ENCODE assay signal across 21 mouse cellular contexts in genomic region chr13:69593453-69593852, GRCm38 (mm10). TPM values are rescaled to one million over a fixed set of nuclear protein-coding genes. Genes with fewer than 3 reads are reported as not detected.
DNase-seq lines count a peak whose midpoint lies in the region; ATAC-seq and TF ChIP-seq lines count a peak whose summit lies in the region.
"Had no signal": no experiment of that assay in that cellular context is flagged by ENCODE, and none has a peak within 500 bp of the region (broad histone marks: within the 10 kb centered on the region; RNA-seq: fewer than 3 reads in every experiment).

No protein-coding gene starts in this region.

- H3K27ac ChIP-seq in kidney, adult 2 months (ENCODE audit: insufficient read depth, low read depth, low read length) = no peak overlapping the region
- no peak overlapping the region for H3K27ac ChIP-seq in lung, postnatal 0 days (ENCODE audit: low read length)
- no peak overlapping the region for H3K27ac ChIP-seq in stomach, embryonic 14.5 days (ENCODE audit: low read length)
- H3K27ac ChIP-seq in hindbrain, embryonic 16.5 days (ENCODE audit: low read depth, low read length) = no peak overlapping the region
- H3K27ac ChIP-seq: forebrain, embryonic 15.5 days; heart, embryonic 15.5 days; hindbrain, postnatal 0 days had no signal

- TF ChIP-seq CTCF in kidney, adult 2 months (conservative IDR thresholded peaks at IDR 0.05; ENCODE audit: insufficient read depth, insufficient read length, low read depth, low read length) = no peak
- TF ChIP-seq CTCF in lung, postnatal 0 days (IDR thresholded peaks at IDR 0.05) = no peak
- TF ChIP-seq CTCF in C2C12 (IDR thresholded peaks at IDR 0.05; ENCODE audit: control insufficient read depth, insufficient read depth, insufficient read length) = no peak

- no peak overlapping the region for H3K9ac ChIP-seq in lung, postnatal 0 days (replicated peaks; ENCODE audit: low read depth)
- no peak overlapping the region for H3K9ac ChIP-seq in stomach, embryonic 14.5 days (replicated peaks; ENCODE audit: low read depth, low read length)
- H3K9ac ChIP-seq in hindbrain, embryonic 16.5 days (ENCODE audit: low read depth, low read length) = no peak overlapping the region
- H3K9ac ChIP-seq: forebrain, embryonic 15.5 days; heart, embryonic 15.5 days; limb, embryonic 15.5 days; liver, postnatal 0 days had no signal

- H3K36me3 ChIP-seq in kidney, adult 2 months (ENCODE audit: control insufficient read depth, insufficient read depth, low read length) = no peaks in the 10 kb centered on the region
- H3K36me3 ChIP-seq in lung, postnatal 0 days (ENCODE audit: insufficient read depth, low read length) = no peaks in the 10 kb centered on the region
- H3K36me3 ChIP-seq in C2C12 (ENCODE audit: control insufficient read depth, insufficient read depth) = no peaks in the 10 kb centered on the region
- H3K36me3 ChIP-seq in stomach, embryonic 14.5 days (ENCODE audit: control insufficient read depth, insufficient read depth, low read length) = no peaks in the 10 kb centered on the region
- H3K36me3 ChIP-seq in hindbrain, embryonic 16.5 days (ENCODE audit: control insufficient read depth, insufficient read depth, low read length) = no peaks in the 10 kb centered on the region
- H3K36me3 ChIP-seq: forebrain, embryonic 15.5 days; heart, embryonic 15.5 days; limb, embryonic 15.5 days had no signal

- no peak for TF ChIP-seq POLR2A in kidney, adult 2 months (IDR thresholded peaks at IDR 0.05; ENCODE audit: low read depth, low read length)

- no peaks in the 10 kb centered on the region for H3K27me3 ChIP-seq in kidney, adult 2 months (replicated peaks; ENCODE audit: control insufficient read depth, insufficient read depth, low read length)
- no peaks in the 10 kb centered on the region for H3K27me3 ChIP-seq in lung, postnatal 0 days (replicated peaks; ENCODE audit: insufficient read depth, low read length)
- no peaks in the 10 kb centered on the region for H3K27me3 ChIP-seq in C2C12 (ENCODE audit: control insufficient read depth, insufficient read depth, insufficient read length)
- H3K27me3 ChIP-seq in stomach, embryonic 14.5 days (ENCODE audit: control insufficient read depth, insufficient read depth, low read length) = no peaks in the 10 kb centered on the region
- no peaks in the 10 kb centered on the region for H3K27me3 ChIP-seq in hindbrain, embryonic 16.5 days (replicated peaks; ENCODE audit: control insufficient read depth, insufficient read depth, low read length)
- H3K27me3 ChIP-seq: forebrain, embryonic 15.5 days; heart, embryonic 15.5 days; limb, embryonic 15.5 days had no signal

- H3K79me3 ChIP-seq in C2C12 (ENCODE audit: low read depth) = no peaks in the 10 kb centered on the region

- TF ChIP-seq EP300 in lung, postnatal 0 days (IDR thresholded peaks at IDR 0.05) = no peak

- no peak overlapping the region for H3K4me3 ChIP-seq in kidney, adult 2 months (ENCODE audit: insufficient read depth, low read depth, low read length)
- H3K4me3 ChIP-seq in lung, postnatal 0 days (ENCODE audit: low read depth, low read length) = no peak overlapping the region
- H3K4me3 ChIP-seq in C2C12 (ENCODE audit: insufficient read depth, poor library complexity, severe bottlenecking) = no peak overlapping the region
- no peak overlapping the region for H3K4me3 ChIP-seq in stomach, embryonic 14.5 days (ENCODE audit: low read depth, low read length)
- H3K4me3 ChIP-seq in hindbrain, embryonic 16.5 days (ENCODE audit: low read length) = no peak overlapping the region
- H3K4me3 ChIP-seq: forebrain, embryonic 15.5 days; heart, embryonic 15.5 days; limb, embryonic 15.5 days; megakaryocyte, embryonic 14.5 days had no signal

- peaks cover 8% of the 10 kb centered on the region; the same call in 1 of the 2 replicates for H3K4me1 ChIP-seq in kidney, adult 2 months (ENCODE audit: control insufficient read depth, insufficient read depth, low read length)
- no peaks in the 10 kb centered on the region for H3K4me1 ChIP-seq in lung, postnatal 0 days (ENCODE audit: insufficient read depth, low read depth, low read length)
- 0 out of 2 replicates have a peak, but pooled peaks cover under 1% of the 10 kb centered on the region for H3K4me1 ChIP-seq in stomach, embryonic 14.5 days (ENCODE audit: control insufficient read depth, insufficient read depth, low read length)
- no peaks in the 10 kb centered on the region for H3K4me1 ChIP-seq in hindbrain, embryonic 16.5 days (ENCODE audit: control insufficient read depth, insufficient read depth, low read depth, low read length)
- H3K4me1 ChIP-seq: forebrain, embryonic 15.5 days; heart, embryonic 15.5 days; limb, embryonic 15.5 days had no signal

- no peaks in the 10 kb centered on the region for H3K79me2 ChIP-seq in C2C12 (ENCODE audit: control insufficient read depth, insufficient read depth)

- no peak overlapping the region for H3K4me2 ChIP-seq in lung, postnatal 0 days (replicated peaks; ENCODE audit: low read depth, low read length)
- H3K4me2 ChIP-seq in stomach, embryonic 14.5 days (replicated peaks; ENCODE audit: low read depth, low read length) = no peak overlapping the region
- H3K4me2 ChIP-seq in hindbrain, embryonic 16.5 days (ENCODE audit: low read length) = no peak overlapping the region
- H3K4me2 ChIP-seq: forebrain, embryonic 15.5 days; heart, embryonic 15.5 days; limb, embryonic 15.5 days had no signal

- no peaks in the 10 kb centered on the region for H3K9me3 ChIP-seq in lung, postnatal 0 days (ENCODE audit: low read length)
- H3K9me3 ChIP-seq in stomach, embryonic 14.5 days (ENCODE audit: control insufficient read depth, low read depth, low read length) = no peaks in the 10 kb centered on the region
- no peaks in the 10 kb centered on the region for H3K9me3 ChIP-seq in hindbrain, embryonic 16.5 days (ENCODE audit: control insufficient read depth, low read length)
- H3K9me3 ChIP-seq: forebrain, embryonic 15.5 days; heart, embryonic 15.5 days; limb, embryonic 15.5 days; megakaryocyte, embryonic 14.5 days had no signal

- H3ac ChIP-seq in C2C12 (ENCODE audit: control insufficient read depth, insufficient read length, low read depth) = no peak overlapping the region

- DNase-seq in kidney, adult 2 months = peak; percentile 31
- no peak for DNase-seq in kidney, postnatal 25 days
- DNase-seq in lung, postnatal 0 days (ENCODE audit: low spot score) = peak; percentile 18
- DNase-seq in lung, adult 18-20 months = no peak
- no peak for DNase-seq in thymus, postnatal 36 days
- DNase-seq: cerebellum, adult 9-11 months; gastrocnemius, postnatal 36 days; heart, postnatal 4 days; liver, postnatal 0 days; right cerebral cortex, adult 18-20 months; thymus, postnatal 4 days had no signal

- ATAC-seq in lung, postnatal 0 days = peak; percentile 33; the same call in 1 of the 2 replicates
- peak; percentile 50; the same call in 1 of the 2 replicates for ATAC-seq in stomach, embryonic 14.5 days (ENCODE audit: insufficient number of reproducible peaks, insufficient read depth, low FRiP score, low read depth)
- ATAC-seq in hindbrain, embryonic 16.5 days = no peak
- ATAC-seq: activated CD4-positive, CD25-positive, alpha-beta regulatory T cell, adult 4 months; forebrain, embryonic 15.5 days; hindbrain, postnatal 0 days; intestine, postnatal 0 days; liver, postnatal 0 days had no signal

- WGBS in kidney, adult 2 months = 61% methylated on average over 8 of the region's 8 CpGs
- 49% methylated on average over 8 of the region's 8 CpGs for WGBS in lung, postnatal 0 days
- 54% methylated on average over 8 of the region's 8 CpGs for WGBS in stomach, embryonic 14.5 days
- 75% methylated on average over 8 of the region's 8 CpGs for WGBS in hindbrain, embryonic 16.5 days

TF ChIP-seq in C2C12, 6 proteins besides CTCF, POLR2A, EP300 and RAD21:
- TF ChIP-seq FOSL1 (IDR thresholded peaks at IDR 0.05; ENCODE audit: insufficient read depth, low read length, poor library complexity, severe bottlenecking) = peak; percentile 31
- no peak for TF ChIP-seq MYOG (IDR thresholded peaks at IDR 0.05; ENCODE audit: control insufficient read depth, extremely low read depth, insufficient read length)
- peak; percentile 83 for TF ChIP-seq MYOD1 (IDR thresholded peaks at IDR 0.05; ENCODE audit: control insufficient read depth, insufficient read length, low read depth)
TF ChIP-seq in C2C12: peak in this region for 2.

RNA-seq across cellular contexts. Expression of gene Srd5a1, which starts 17.8 kb away (rescaled TPM):
- polyA plus RNA-seq in kidney, adult 2 months (2012; rRNA removed) = 13.9 and 15.7 TPM in 2 replicates
- 5.0 and 7.4 TPM in 2 replicates for polyA plus RNA-seq in lung, postnatal 0 days (2015; fragmentation: Nextera tagmentation; extraction: Ambion mirVana)
- polyA plus RNA-seq in C2C12 (2012; fragmentation: generic; extraction: Trizol) = 4.7 TPM
- 35.3 and 36.0 TPM in 2 replicates for polyA plus RNA-seq in stomach, embryonic 14.5 days (2014; fragmentation: Nextera tagmentation; extraction: Ambion mirVana)
- 29.2 and 39.2 TPM in 2 replicates for polyA plus RNA-seq in hindbrain, embryonic 16.5 days (2015; fragmentation: Nextera tagmentation; extraction: Ambion mirVana)

RNA-seq across cellular contexts. Expression of gene Tent4a, which starts 59.0 kb away (rescaled TPM):
- polyA plus RNA-seq in kidney, adult 2 months (2012; rRNA removed) = 15.8 and 16.7 TPM in 2 replicates
- polyA plus RNA-seq in lung, postnatal 0 days (2015; fragmentation: Nextera tagmentation; extraction: Ambion mirVana) = 3.1 TPM in 2 replicates
- 19.2 TPM for polyA plus RNA-seq in C2C12 (2012; fragmentation: generic; extraction: Trizol)
- polyA plus RNA-seq in stomach, embryonic 14.5 days (2014; fragmentation: Nextera tagmentation; extraction: Ambion mirVana) = 7.9 and 8.8 TPM in 2 replicates
- 5.7 and 6.4 TPM in 2 replicates for polyA plus RNA-seq in hindbrain, embryonic 16.5 days (2015; fragmentation: Nextera tagmentation; extraction: Ambion mirVana)

RNA-seq across cellular contexts. Expression of gene Nsun2, which starts 59.9 kb away (rescaled TPM):
- polyA plus RNA-seq in kidney, adult 2 months (2012; rRNA removed) = 47.9 and 51.6 TPM in 2 replicates
- 34.7 and 38.1 TPM in 2 replicates for polyA plus RNA-seq in lung, postnatal 0 days (2015; fragmentation: Nextera tagmentation; extraction: Ambion mirVana)
- 93.7 TPM for polyA plus RNA-seq in C2C12 (2012; fragmentation: generic; extraction: Trizol)
- polyA plus RNA-seq in stomach, embryonic 14.5 days (2014; fragmentation: Nextera tagmentation; extraction: Ambion mirVana) = 110 and 116 TPM in 2 replicates
- polyA plus RNA-seq in hindbrain, embryonic 16.5 days (2015; fragmentation: Nextera tagmentation; extraction: Ambion mirVana) = 73.8 and 77.7 TPM in 2 replicates

Comparison
In these comparisons a context has a peak if more than half of its experiments do, and no peak if none do; other contexts are left out.
1. DNase-seq: peak in kidney, adult 2 months (single experiment) and lung, postnatal 0 days (single experiment); none in kidney, postnatal 25 days (0 of 2), lung, adult 18-20 months (0 of 2) and thymus, postnatal 36 days (0 of 2).